Mouse (Mus musculus) lung, postnatal 0 days (tissue): Measurements from ENCODE around the gene Gpr161.

Experiments
- CTCF ChIP-seq: IDR thresholded peaks from 2 replicates; pipeline ENCODE4 v1.5.1; 2016; ENCODE audit warnings: antibody characterized with exemption, mild to moderate bottlenecking
- EP300 ChIP-seq: IDR thresholded peaks from 2 replicates; pipeline ENCODE4 v1.6.1; 2016; ENCODE audit warnings: antibody characterized with exemption, mild to moderate bottlenecking, control low read depth

DNA sequence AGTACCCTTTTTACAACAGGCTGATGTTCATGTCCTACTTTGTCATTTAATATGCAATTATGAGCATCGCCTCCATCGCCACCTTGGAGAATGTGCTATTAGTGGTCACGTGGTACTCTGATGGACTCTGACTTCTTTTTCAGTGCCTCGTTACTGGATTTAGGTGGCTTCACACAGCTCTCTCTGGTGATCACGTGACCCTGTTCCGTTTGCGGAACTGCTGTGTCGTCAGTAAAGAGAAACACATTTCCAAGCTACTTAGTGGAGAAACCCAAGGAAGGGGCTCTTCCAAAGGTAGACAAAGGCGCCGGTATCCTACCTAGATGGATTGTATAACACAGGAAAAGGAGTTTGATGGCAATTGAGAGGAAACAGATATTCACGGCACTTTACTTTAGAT lies 12.6 kb downstream of the Gpr161 start:
- TF ChIP-seq CTCF (no peak), EP300 (no peak)
